Mouse (Mus musculus): Measurements from ENCODE around the gene Wdfy2. TPM values are rescaled to one million over a fixed set of nuclear protein-coding genes. Genes with fewer than 3 reads are reported as not detected.

The Wdfy2 gene
- total RNA-seq, 2 experiments from 2014 or later, result 3.3 to 5.9 TPM

DNA sequence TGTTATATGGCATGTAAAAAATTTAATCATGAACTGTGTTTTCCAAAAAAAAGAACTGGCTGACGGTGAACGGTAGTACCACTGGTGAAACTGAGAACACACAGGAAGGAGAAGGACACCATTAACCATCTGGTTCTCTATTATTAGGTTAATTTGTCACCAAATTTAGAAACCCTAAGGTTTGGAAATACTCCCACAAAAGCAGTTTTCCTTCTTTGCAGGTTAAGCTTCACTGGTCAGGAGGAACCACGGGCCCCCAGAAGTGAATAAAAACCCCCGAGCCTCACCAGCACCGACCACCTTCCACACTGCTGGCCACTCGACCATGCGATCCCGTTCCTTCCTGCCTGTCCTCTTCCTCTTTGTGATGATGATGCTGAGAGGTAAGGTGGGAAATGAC is 160.3 kb downstream of the Wdfy2 start, which contains the start of gene Defb47:
Gene Defb47 (plus strand): TSS at position 301 of the 400 bp plus-strand sequence.
- no peak for ATAC-seq (replicated peaks; ENCODE audit: low FRiP score, poor library complexity, severe bottlenecking)

DNA sequence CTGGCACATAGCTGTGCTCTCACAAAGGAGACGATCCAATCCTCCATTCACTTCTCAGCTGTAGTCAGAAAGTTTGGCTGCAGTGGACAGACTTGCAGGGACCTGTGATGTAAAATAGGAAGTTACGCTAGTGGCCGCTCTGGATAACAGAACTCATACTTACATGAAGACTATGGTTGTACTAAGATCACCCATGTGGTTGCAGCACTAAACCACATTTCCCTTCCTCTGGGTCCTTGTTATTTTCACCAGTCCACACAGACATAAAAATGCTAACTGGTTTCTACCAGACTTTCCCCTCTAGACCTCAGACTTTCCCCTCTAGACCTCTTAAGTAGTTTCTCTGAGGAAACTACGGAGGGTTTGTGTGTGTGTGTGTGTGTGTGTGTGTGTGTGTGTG is 161.5 kb downstream of the Wdfy2 start:
- ATAC-seq (replicated peaks; ENCODE audit: low FRiP score, poor library complexity, severe bottlenecking), result no peak

DNA sequence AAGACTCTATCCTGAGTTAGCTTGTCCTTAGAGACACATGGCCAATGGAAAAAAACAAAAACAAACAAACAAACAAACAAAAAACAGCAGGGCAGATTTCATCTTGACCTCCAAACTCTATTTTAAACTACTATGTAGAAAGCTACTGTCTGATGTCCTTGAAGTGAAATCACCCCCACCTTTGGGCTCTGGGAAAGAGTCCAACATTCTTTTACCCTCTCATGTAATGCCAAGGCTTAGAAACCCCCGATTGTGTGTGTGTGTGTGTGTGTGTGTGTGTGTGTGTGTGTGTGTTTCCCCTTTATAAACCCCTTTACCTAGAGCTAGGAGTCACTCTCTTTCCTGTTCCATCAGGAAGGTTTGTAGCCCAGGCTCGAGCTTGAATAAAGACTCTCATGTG is 165.1 kb downstream of the Wdfy2 start:
- ATAC-seq (replicated peaks; ENCODE audit: low FRiP score, poor library complexity, severe bottlenecking), result no peak

Other genes starting within 250 kb of the Wdfy2 start
- not detected in 2 replicates for gene Serpine3, start 174.0 kb upstream of the Wdfy2 start, total RNA-seq (2015; ENCODE audit: low replicate concordance)
- gene Serpine3, start 174.0 kb upstream of the Wdfy2 start, total RNA-seq (2017; ENCODE audit: low replicate concordance), result not detected in 2 replicates
- gene Ints6, start 76.5 kb upstream of the Wdfy2 start, total RNA-seq (2015; ENCODE audit: low replicate concordance), result 45.0 and 75.9 TPM in 2 replicates
- 71.6 and 73.5 TPM in 2 replicates for gene Ints6, start 76.5 kb upstream of the Wdfy2 start, total RNA-seq (2017; ENCODE audit: low replicate concordance)
- not detected in 2 replicates for gene Defb48, start 146.8 kb downstream of the Wdfy2 start, total RNA-seq (2015; ENCODE audit: low replicate concordance)
- gene Defb48, start 146.8 kb downstream of the Wdfy2 start, total RNA-seq (2017; ENCODE audit: low replicate concordance), result not detected in 2 replicates
- gene Defb47, start 160.4 kb downstream of the Wdfy2 start, total RNA-seq (2015; ENCODE audit: low replicate concordance), result not detected in 2 replicates
- gene Defb47, start 160.4 kb downstream of the Wdfy2 start, total RNA-seq (2017; ENCODE audit: low replicate concordance), result not detected in 2 replicates
- gene Defb43, start 174.1 kb downstream of the Wdfy2 start, total RNA-seq (2015; ENCODE audit: low replicate concordance), result not detected in 2 replicates
- gene Defb43, start 174.1 kb downstream of the Wdfy2 start, total RNA-seq (2017; ENCODE audit: low replicate concordance), result not detected in 2 replicates
- gene Defb42, start 209.3 kb downstream of the Wdfy2 start, total RNA-seq (2015; ENCODE audit: low replicate concordance), result not detected in 2 replicates
- not detected in 2 replicates for gene Defb42, start 209.3 kb downstream of the Wdfy2 start, total RNA-seq (2017; ENCODE audit: low replicate concordance)
- not detected in 2 replicates for gene Defb30, start 212.3 kb downstream of the Wdfy2 start, total RNA-seq (2015; ENCODE audit: low replicate concordance)
- gene Defb30, start 212.3 kb downstream of the Wdfy2 start, total RNA-seq (2017; ENCODE audit: low replicate concordance), result not detected in 2 replicates

Data from erythroid progenitor cell, adult 5-6 weeks (primary cell).